Mouse (Mus musculus) erythroblast, embryonic 14.5 days (primary cell): ENCODE results near the gene Ccdc85b.

Experiments
- GATA1 ChIP-seq: IDR thresholded peaks from 2 replicates; pipeline ENCODE4 v1.6.1; 2012; ENCODE audit warnings: low read length, inconsistent platforms, mixed read lengths
- TAL1 ChIP-seq: IDR thresholded peaks from 3 replicates; pipeline ENCODE4 v1.6.1; 2012; ENCODE audit warnings: low read length, inconsistent platforms, mixed read lengths

- TF ChIP-seq TAL1 (no peak), GATA1 (no peak)
Observed at GRCm38 (mm10) chr19:5423561-5423960, 34.1 kb downstream of the Ccdc85b start.
